Mouse (Mus musculus): ENCODE results near the gene Eomes.

DNA sequence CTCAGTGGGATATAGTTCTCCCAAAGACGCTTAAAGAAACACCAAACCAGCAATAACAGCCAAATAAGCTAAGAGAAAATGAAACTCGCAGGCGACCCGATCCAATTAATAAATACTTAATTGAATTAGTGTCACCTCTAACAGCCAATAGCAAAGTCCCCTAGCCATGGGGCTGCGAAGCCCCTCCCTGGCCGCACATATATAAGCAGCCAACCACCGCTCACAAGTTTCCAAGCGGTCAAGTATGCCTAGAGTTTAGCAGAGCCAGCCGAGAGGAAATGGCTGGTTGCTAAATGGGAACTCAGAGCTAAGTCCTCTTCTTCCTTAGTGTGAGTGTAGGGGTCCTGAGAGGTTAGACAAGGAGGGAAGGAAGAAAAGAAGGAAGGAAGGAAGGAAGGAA lies at the start of gene Eomes:
- TF ChIP-seq CTCF (IDR thresholded peaks at IDR 0.05; ENCODE audit: control insufficient read depth, insufficient read depth, insufficient replicate concordance, low read depth, low read length) (no peak), POLR2A (IDR thresholded peaks at IDR 0.05; ENCODE audit: control insufficient read depth, low read depth, low read length) (no peak)
